Mouse (Mus musculus) testis, postnatal 14 days (tissue): ENCODE results near the gene Stxbp2.

ENCODE experiments used
- DNase-seq: peaks from one replicate; pipeline ENCODE4 v3.0.0; 2021; ENCODE audit warnings: low spot score

Gene Stxbp2

GRCm38 (mm10) chr8:3683408-3684176 is 52.8 kb downstream of the Stxbp2 start:
- DNase-seq = no peak

GRCm38 (mm10) chr8:3684530-3684929 is 53.8 kb downstream of the Stxbp2 start:
- DNase-seq = no peak

GRCm38 (mm10) chr8:3685422-3685821 is 54.7 kb downstream of the Stxbp2 start:
- no peak for DNase-seq

GRCm38 (mm10) chr8:3687537-3687936 is 56.8 kb downstream of the Stxbp2 start:
- no peak for DNase-seq

GRCm38 (mm10) chr8:3690774-3691173 is 60.0 kb downstream of the Stxbp2 start:
- DNase-seq = no peak
